Mouse (Mus musculus): ENCODE measurements around the gene Tspan11.

DNA sequence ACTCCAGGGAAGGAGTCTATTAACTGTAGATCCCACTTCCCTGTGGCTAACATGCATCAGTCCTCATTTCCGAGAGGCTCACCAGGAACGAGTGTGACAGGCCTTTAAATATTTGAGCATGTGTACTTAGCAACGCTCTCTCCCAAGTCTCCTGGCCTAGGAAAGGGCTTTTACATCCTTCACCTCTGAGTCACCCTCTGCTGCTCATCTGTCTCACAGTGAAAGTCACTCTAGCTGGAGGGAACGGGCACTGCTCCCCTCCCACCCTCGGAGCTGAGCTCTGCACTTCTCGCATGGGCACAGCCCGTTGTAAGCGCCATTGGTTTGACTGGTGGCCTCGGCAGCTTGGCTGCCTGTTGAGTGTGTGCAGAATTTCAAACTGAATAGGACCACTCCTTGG lies 86.6 kb downstream of the Tspan11 start:
- no peak for TF ChIP-seq CTCF (conservative IDR thresholded peaks at IDR 0.05; ENCODE audit: low read length)
- no peak for TF ChIP-seq NANOG (IDR thresholded peaks at IDR 0.05; ENCODE audit: borderline replicate concordance, low read length)

Measured in E14TG2a.4 (cell line).